Mouse (Mus musculus): ENCODE results near the gene Gm3646.
A peak's percentile ranks its signal among the peaks of the same experiment; 100 is the strongest.

Gm3646 gene

DNA sequence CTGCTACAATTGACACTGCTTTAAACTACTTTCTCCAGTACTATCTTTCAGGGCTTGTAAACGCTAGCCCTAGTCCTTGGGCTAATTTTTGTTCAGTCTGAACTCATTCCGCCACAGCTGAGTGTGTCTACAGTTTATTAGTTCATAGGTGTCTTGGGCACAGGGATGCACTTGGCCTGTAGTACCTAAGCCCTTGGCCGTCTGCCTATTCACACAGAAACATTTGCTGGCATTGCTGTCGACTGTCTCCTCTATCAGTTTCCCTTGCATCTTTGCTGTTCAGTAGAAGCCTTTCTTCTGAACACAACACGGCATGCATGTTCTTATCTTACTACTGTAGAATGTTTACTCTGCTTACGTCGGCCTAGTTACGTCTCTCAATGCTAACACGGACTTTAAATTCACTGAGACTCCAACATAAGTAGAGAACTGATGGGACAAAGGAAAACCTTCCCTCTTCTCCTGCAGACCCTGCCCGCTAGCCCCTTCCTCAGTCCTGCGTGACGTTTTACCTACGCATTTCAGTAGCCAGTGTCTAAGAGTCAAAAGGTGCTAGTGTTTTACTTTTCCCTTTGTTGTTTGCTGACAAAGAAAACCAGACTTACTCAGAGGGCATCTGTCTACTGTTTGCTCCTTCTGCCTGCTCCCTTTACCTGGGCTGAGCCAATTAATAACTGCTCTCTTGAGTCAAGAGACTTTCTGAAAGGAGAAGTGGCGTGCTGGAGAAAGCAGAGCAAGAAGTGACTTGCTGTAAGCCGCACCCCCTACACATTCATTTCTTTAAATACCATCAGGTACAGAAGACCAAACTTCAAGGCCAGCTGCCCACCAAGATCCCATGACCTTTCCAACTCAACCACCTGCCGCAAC is 25.8 kb downstream of the Gm3646 start:
- DNase-seq (ENCODE audit: low spot score in 2 of 2): no peak

DNA sequence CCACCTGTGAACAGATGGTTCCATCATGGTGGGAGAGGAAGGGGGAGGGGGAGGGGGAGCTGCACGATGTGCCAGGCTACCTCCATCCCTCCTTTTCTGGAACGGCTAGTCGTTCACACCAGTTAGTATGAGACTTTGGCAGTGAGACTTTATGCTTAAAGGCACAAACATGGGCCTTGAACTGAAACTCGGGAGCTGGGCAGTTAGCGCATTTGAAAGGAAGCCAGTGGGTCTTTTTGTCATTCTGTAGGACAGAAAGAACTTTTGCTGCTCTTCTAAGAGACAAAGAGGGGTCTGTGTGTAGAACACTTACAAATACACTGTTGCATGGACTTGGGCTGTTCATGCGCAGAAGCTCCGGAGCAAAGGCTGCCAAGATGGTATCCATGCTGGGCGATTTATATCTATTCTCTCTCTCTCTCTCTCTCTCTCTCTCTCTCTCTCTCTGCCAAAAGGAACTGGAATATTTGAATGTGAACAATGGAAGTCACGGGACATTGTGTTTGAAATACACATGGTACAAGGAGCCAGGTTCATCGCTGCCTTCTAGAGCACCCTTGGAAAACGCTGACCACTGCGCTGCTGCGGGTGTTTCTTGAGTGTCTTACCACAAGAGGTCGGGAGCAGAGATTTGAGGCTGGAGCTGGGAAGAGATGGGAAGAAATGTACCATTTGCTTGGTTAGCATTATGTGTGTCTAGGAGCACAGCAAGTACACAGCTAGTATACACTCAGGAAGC is 31.0 kb downstream of the Gm3646 start:
- no peak for DNase-seq (ENCODE audit: low spot score in 2 of 2)

- DNase-seq (ENCODE audit: low spot score in 2 of 2): no peak
Measured at GRCm38 (mm10) chr1:39773551-39773950, 31.6 kb downstream of the Gm3646 start.

GRCm38 (mm10) chr1:39772401-39773095 is 32.6 kb downstream of the Gm3646 start:
- DNase-seq (ENCODE audit: low spot score in 2 of 2): no peak

DNA sequence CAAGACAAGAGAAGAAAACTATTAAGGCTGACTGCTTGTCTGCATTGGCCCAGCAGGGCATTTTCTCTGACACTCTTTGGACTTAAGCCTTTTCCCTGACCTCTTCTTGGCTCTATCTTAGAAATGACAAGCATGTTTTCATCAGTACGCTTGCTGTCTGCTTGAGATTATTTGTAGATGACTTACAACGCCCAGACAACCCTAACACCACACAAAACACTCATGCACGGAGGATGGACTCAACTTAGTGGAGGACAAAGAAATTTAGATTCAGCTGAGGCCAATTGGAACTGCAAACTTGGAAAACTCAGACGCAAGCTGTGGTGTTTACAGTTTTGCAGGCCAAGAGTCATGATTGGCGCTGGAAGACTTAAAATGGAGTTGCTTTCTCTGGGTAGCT is 34.7 kb downstream of the Gm3646 start:
- DNase-seq (ENCODE audit: low spot score in 2 of 2): no peak

- no peak for DNase-seq (ENCODE audit: low spot score in 2 of 2)
Measured at GRCm38 (mm10) chr1:39768017-39768416, 37.1 kb downstream of the Gm3646 start.

DNA sequence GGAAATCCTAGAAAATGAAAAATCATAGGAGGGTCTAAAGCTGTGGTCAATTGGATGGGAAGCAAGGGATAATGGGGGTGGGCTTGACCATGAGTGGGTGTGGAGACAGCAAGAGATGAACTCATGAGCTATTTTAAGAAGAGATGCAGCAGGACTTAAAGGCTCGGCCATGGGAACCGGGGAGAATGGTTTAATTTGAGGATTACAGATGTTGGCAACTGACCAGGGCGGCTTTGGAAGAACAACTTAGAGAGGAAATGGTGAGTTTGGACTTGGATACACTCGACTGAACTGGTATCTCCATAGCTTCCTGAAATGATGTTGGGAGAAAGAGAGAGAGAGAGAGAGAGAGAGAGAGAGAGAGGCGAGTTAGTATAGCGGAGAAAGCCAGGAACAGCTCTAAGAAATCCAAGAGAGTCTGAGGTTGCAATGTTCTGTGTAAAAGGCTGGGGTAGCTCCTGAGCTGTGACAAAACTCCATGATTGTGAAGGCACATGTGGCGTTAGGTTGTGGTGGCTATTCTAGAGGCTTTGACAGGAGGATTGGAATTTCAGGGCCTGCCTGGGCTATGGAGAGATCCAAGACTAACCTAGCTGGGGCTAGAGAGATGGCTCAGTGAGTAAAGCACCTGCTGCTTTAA is 39.2 kb downstream of the Gm3646 start:
- DNase-seq (ENCODE audit: low spot score in 2 of 2): no peak

GRCm38 (mm10) chr1:39762025-39762370 is 43.1 kb downstream of the Gm3646 start:
- peak; percentile 83 to 88 for DNase-seq (ENCODE audit: low spot score in 2 of 2)

GRCm38 (mm10) chr1:39761211-39762024 is 43.7 kb downstream of the Gm3646 start:
- DNase-seq (ENCODE audit: low spot score in 2 of 2): peak in 1 of 2 experiments; percentile 47

DNA sequence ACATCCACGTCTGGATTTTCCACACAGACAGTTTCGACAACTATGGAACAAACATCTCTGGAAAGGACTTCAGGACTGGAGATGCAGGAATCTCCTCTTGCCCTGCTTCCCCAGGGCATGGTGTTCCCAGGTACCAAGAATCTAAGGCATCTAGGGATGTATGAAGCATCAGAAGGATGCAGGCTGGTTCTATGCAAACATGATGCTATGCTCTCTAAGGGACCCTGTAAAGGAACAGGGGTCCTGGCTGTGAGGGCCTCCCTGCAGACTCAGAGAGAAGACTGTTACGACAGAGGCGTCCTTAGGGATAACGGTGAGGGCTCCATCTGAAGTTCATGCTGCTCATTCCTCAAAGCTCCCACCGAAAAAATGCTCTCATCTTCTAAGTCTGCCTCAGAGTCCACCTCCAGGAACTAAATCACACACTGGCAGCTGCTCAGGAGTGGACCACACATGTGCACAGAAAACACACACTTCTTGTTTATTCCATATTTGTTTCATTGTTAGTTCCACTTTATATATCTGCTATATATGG is 44.9 kb downstream of the Gm3646 start:
- DNase-seq (ENCODE audit: low spot score in 2 of 2): no peak

DNA sequence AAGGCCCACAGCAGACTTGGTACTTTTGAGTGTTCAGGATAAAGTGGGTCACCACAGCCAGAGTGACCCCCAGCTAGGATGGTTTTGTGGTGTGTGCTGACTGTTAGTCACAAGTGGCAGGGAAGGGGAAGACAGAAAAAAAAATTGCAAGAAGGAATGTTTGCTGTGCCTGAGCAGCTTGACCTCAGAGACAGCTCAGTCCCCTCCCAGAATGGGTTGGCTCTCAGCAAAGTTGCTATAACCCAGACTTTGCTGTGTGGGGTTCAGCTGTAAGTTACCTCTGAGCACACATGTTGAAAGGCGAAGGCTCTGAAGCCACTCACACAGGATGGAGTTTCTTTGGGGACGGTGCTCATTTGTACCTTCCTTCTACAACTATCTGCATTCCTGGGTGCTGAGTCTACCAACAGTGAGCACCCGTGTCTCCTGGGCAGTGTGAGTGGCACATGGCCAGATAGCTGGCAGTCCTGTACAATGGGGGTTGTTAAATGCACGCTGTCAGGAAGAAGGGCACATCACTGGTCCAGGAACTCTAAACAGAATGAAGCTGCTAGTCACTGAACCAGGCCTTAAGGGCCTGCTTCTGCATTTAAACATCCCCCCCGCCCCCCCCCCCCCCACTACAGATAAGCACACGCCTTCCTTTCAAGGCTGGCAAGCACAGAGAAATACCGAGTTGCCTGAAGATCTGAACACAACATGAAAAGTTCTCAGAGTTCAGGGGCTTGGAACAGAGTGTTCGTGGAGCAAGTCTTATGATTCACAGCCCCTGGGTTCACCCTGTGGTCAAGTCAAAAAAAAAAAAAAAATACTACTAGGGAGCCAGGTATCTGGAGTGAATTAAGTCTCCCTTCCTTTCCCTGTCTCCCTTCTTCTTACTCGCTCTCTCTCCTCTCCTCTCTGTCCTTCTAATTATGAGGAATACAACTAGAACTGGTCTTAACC is 45.6 kb downstream of the Gm3646 start:
- DNase-seq (ENCODE audit: low spot score in 2 of 2): no peak

- DNase-seq (ENCODE audit: low spot score in 2 of 2): no peak
Measured at GRCm38 (mm10) chr1:39758244-39758643, 46.9 kb downstream of the Gm3646 start.

DNA sequence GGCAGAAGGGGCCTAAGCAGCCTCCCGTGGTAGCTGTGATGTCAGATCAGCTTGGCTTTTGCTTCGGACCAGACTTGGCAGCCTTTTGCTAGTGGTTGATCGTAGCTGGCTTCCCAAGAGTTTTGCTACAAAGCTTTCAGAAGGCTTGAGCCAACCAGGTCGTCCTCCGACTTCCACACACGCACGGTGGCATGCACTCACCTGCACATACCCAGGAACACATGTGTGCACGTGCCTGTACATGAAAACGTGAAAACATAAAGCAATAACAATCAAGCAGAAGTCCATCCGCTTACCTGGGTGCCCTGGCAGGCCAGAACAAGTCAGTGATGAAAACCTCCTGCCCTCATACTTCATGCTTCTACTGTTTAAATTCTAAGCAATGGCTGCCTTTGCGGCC is 48.2 kb downstream of the Gm3646 start:
- DNase-seq (ENCODE audit: low spot score in 2 of 2): no peak

GRCm38 (mm10) chr1:39754224-39754957 is 50.7 kb downstream of the Gm3646 start:
- DNase-seq (ENCODE audit: low spot score in 2 of 2): no peak
